Mouse (Mus musculus) frontal cortex, postnatal 14 days (tissue): ENCODE data around the gene Keap1.
"Not testable (repeated sequence)": the region's sequence is repeated elsewhere in the genome, so short reads cannot be mapped to it uniquely, and the experiment has no call there.

Experiments used
- DNase-seq, 2 experiments: peaks; one replicate each; pipeline ENCODE4 v3.0.0; 2022; ENCODE audit warnings: low spot score in 2 of 2

Gene Keap1

DNA sequence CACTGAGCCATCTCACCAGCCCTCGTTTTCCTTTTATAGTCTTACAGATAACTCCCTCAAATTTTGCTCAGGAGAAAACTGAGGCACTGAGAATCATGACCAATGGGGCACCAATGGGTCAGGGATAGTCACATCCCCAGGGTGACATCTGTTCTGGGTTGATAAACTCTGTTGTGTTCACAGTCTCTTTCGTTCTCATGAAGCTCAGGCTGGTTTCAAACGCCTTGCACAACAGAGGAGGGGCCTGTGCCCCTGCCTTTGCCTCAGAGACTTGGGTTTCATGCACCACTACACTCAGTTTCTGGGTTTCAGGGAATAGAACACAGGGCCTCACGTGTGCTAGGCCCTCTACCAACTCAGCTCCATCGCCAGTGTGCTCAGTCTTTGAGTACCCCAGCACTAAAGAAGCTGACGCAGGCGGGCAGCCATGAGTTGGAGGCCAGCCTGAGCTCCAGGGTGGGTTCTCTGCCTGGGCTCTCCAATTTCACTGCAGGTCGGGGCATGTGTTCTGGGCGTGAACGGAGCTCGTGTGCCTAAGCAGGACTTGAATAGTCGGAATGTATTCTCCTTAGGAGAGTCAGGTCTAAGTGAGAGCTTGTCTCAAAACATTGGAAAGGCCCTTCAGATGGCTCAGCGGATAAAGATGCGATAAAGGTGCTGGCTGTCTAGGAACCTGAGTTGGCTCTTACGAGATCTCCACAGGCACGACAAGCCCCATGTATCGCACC, 25.3 kb upstream of the Keap1 start:
- DNase-seq: no peak

DNA sequence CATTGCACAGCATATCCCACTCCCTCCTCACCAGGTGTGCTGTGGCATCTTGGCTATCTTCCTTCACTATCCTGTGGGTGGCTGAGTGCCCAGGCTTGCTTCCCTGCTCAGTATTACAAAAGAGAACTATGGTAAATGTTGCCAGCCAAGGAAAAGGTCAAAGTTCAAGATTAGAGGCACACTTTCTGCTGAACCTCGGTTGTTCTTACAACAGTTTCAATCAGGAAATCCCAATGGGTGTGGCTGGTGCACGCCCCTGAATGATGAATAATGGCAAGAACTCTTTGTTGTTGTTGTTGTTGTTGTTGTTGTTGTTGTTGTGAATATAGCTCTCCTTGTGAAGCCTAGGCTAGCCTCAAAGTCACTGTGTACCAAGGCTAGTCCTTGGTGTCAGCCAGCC, 22.7 kb upstream of the Keap1 start:
- no peak for DNase-seq

DNA sequence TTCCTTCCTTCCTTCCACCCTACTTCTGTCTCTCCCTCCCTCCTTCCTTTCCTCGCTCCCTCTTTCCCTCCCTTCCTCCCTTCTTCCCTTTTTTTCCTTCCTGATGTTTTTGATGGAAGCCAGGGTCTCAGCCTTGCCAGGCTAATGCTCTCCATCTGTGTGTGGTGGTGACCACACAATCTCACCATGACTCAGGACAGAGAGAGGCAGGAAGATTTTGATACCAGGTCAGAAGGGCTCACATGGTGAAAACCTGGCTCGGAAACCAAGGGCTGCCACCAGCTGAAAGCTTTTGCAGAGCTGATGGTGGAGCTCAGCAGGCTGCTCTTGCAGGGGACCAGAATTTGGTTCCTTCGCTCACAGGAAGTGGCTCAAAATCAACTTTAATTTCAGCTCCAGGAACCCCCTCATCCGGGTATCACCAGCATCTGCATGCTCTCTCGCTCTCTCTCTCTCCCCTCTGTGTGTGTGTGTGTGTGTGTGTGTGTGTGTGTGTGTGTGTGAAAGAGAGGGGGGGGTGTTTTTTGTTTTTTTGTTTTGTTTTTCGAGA, 21.4 kb upstream of the Keap1 start:
- no peak for DNase-seq

DNA sequence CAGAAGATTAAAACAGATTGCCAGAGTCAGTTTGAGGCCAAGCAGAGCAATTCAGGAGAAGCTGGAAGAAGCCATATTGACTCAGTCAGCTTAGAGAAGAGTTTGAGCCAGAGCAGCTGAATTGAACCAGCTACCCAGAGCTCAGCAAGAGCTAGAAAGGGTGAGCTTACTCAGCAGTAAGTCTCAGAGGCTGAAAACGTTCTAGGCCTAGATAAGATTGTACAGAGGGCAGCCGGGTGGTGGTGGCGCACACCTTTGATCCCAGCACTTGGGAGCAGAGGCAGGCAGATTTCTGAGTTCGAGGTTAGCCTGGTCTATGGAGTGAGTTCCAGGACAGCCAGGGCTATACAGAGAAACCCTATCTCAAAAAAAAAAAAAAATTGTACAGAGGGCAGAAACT, 17.2 kb upstream of the Keap1 start:
- DNase-seq: not testable (repeated sequence)

DNA sequence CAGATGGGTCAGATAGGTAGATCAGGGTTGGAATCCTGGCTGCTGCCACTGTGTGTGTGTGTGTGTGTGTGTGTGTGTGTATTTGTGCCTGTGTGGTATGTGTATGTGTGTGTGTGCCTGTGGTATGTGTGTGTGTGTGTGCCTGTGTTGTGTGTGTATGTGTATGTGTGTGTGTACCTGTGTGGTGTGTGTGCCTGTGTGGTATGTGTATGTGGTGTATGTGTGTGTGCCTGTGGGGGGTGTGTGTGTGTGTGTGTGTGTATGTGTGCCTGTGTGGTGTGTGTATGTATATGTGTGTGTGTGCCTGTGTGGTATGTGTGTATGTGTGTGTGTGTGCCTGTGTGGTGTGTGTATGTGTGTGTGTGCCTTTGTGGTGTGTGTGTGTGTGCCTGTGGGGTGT, 15.5 kb upstream of the Keap1 start:
- DNase-seq: no peak

DNA sequence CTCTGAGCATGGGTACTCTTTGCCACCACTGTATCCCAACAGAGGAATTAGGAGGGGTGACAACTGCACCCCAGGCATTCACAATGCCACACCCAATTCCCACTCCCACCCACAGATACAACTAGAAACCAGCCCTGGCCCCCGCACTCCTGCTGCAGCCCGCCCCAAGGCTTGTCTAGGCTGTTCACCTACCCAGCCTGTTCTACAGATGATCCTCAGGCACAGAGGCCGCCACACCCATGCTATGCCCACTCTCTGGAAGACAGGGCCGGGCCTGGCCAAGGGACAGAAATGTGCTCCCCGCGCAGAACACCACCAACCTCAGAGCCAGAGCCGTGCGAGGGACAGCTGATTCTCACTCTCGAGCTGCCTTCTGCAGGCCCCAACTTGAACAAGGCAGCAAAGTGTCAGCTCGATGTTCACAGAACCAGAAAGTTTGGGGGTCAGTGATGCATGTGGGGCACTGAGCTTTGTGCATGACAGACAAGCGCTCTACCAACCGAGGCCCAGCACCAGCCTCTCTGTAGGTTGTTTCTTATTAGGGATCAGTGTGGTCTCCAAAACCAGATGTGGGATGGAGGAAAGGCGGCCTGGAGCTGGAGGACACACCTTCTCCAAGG, 12.1 kb upstream of the Keap1 start:
- no peak for DNase-seq

DNA sequence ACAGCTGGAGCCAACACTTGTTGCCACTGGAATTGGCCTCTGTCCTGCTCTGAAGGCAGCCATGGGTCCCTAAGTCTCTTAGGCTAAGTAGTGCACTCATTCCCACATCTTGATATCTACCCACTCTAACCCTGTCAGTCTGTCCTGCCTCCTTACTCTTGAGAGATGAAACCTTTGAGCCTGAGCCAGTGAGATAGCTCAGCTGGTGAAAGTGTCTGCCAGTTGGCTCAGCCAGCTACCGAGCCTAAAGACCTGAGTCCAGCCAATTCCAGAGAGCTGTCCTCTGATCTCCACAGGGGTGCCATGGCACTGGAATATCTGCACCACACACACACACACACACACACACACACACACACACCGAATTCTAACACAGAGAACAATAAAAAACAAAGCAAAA, 11.3 kb upstream of the Keap1 start:
- no peak for DNase-seq

DNA sequence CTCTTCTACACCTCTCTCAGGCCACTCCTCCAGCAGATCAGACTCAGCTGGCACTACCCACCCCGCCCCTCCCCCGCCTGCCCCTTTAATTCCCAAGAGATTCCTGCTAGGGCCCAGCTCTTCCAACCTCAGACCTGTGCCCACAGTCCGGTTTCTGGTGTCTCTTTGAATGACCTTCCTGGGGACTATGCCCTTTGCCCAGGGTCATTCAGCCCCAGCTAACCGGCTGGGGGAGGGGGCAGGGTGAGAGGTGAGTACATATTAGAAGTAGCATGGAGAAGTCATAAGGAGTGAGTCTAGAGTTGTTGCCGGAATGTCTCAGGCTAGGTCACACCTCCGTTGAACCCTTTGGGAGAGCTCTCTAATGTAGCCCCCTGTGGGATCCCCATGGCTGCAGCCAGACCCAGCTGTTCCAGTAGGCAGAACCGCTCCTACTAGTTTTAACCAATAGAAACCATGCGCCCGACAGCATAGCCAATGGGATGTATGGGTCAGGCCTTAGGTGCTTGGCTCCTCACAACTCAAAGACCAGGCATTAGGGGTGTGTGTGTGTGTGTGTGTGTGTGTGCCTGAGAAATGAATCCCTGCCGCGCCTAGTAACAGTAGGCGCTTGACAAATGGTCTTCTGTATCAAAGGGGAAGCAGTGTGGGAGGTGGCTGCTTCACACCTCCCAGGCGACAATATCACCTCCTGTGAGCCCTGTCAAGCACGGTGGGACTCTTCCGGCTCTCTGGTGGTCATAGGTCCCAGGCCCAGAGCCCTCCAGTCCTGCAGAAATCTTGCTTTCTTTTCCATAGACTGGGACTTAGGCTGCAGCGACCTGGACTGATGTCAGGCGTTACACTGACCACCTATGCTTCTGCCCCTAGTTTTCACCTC, 10.7 kb upstream of the Keap1 start:
- no peak for DNase-seq

DNA sequence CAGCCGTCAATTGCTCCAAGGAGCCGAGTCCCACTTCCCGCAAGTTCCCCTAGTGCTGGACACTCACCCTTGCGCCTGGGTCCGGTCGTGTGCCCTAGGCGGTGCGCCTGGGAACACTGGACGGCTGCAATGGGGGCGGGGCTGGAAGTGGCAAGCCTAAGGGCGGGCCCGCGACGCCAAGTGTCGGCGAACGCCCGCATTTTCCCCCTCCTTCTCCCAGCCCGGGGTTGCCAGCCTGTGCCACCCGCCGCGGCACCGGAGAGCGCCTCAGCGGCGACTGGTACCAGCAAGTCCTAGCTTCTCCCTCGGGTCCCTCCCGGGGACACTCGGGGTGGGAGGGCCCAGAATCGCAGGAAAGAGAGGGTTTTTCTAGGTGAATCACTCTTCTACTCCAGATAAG, 9.2 kb upstream of the Keap1 start, which contains the start of gene S1pr5:
TSS of gene S1pr5 (minus strand) at position 118 of the 400 bp plus-strand sequence.
- DNase-seq: no peak

DNA sequence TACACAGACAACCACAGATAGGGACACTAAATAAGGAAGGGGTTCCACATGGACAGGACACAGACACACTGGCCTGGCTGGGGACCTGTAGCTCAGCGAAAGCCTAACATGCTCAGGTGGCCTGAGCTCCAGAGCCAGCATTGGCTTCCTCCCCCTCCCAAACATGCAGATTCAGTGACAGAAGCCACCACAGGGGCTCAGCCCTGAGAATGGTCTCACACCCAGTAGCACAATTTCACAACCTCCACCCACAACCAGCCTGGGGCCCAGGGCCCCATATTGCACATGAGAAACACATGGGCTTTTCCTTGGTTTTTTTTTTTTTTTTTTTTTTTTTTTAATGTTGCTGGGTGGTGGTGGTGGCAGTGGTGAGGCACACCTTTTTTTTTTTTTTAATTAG, 7.2 kb upstream of the Keap1 start:
- no peak for DNase-seq

DNA sequence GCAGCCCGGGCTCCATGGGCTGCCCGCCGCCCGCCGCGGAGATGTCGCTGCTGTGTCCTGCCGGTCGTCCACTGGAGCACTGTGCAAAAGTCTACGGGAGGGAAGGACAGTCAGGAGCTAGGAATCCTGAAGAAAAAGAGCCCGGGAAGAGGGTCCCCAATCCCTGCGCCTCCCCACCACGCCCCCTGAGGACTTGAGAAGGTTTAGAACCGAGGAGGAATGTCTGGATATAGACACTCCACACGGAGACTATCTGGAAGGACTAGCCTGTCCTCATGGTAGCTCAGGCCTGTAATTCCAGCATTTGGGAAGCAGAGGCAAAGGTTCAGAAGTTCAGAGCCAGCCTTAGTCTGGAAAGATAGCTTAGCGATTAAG, 5.9 kb upstream of the Keap1 start:
- no peak for DNase-seq

DNA sequence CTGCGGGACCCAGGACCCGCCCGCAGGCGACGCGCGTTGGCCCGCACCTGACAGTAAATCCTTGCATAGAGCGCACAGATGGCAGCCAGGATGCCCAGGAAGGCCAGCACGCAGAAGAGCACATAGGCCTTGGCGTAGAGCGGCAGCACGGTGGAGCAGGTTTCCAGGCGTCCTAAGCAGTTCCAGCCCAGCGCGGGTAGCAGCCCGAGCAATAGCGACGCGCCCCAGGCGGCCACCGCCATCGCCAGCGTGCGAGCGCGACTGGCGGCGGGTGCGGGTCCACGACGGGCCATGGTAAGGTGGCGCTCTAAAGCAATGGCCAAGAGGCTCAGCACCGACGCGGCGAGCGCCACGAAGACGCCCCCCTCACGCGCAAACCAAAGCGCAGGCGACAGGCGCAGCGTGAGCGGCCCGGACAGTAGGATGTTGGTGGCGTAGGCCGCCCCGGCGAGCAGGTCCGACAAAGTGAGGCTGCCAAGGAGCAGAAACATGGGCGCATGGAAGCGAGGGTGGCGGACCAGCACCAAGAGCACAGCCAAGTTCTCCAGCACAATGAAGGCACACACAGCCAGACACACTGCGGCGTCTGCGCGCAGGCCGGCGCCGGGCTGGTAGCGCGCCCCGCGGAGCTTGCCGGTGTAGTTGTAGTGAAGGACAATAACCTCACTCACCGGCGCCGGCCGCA, 5.4 kb upstream of the Keap1 start:
- no peak for DNase-seq

DNA sequence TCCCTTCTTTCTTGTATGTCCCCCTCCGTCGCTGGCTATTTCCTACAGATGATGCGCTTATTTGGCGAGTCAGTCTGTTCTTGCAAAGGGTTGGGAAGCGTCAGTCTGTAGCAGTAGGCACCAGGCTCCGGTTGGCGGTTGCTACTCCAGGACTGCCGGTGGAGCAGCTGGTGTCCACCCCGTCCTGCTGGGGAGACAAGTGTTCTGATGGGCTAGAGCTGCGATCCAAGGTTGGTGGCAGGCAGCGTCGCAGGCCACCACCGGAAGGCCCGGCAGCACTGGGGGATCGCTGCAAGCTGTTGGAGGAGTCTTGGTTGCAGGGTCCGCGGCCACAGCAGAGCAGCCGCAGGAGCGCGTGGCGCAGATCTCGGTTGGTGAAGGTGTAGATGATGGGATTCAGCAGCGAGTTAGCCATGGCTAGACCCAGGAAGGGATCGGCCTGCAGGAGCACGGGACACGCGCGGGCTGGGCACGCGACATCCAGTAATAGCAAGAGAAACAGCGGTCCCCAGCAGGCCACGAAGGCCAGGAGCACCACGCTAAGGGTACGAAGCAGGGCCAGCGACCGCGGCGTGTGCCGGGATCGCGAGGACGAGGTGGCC, 4.8 kb upstream of the Keap1 start:
- no peak for DNase-seq

DNA sequence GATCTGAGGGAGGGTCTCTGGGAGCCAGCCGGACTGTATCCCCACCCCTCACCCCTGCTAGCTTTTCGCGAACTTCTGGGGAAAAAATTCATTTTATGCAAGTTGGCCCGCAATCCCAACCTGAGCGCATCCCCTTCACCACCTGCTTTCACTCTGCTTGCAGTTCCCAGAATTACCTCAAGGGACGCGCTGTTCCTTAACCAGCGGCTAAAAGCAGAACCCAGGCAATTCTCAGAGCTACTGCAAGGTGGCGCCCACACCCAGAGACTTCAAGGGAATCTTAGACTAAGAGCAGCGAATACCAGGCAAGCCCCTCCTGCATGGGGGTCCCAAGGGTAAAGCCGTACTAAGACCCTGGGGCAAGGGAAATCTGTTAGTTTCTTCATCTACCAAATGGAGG, 2.2 kb upstream of the Keap1 start:
- peak; percentile 64 to 75 for DNase-seq

DNA sequence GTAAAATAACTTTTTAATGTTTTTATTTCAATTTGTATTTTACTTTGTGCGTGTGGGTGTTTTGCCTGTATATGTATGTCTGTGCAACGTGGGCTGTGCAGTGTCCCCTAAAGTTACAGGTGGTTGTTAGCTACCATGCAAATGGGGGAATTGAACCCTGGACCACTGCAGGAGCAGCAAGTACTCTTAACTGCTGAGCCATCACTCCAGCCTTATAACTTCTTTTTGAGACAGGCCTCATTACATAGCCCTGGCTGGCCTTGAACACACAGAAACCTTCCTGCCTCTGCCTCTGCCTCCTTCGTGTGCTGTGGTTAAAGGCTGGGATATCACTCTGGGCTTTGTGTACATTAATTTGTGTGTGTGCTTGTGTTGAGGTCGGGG, 296 bp upstream of the Keap1 start:
- no peak for DNase-seq

DNA sequence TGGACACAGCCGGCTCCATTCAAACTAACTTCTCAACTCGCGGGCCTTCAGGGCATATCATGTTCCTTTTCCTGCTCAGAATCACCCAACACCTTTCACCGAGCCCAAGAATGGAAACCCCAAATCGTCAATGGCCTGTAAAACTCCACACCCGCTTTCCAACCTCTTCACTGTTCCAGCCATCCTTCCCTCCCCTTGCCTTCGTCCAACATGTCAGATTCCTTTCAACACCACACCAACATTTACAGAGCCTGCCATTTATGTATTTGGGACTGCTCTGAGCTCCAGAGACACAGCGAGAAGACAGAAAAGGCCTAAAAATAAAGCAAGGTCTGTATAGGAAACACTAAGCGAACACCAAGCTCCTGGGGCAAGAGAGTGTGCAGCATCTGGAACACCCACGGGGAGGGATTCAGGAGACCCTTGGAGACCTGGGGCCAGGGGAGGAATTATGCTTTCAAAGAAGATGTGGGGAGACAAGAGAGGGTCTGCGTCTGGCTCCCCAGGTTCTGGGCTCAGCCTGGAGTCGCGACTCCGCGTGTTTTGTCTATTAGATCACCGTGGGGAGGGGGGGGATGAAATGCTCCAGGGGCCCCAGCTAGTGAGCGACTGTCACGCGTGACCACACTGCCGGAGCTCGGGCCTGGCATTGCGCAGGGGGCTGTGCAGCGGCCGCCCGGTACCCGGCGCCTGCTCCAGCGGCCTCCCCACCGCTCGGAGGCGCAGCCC, 993 bp downstream of the Keap1 start:
- no peak for DNase-seq

DNA sequence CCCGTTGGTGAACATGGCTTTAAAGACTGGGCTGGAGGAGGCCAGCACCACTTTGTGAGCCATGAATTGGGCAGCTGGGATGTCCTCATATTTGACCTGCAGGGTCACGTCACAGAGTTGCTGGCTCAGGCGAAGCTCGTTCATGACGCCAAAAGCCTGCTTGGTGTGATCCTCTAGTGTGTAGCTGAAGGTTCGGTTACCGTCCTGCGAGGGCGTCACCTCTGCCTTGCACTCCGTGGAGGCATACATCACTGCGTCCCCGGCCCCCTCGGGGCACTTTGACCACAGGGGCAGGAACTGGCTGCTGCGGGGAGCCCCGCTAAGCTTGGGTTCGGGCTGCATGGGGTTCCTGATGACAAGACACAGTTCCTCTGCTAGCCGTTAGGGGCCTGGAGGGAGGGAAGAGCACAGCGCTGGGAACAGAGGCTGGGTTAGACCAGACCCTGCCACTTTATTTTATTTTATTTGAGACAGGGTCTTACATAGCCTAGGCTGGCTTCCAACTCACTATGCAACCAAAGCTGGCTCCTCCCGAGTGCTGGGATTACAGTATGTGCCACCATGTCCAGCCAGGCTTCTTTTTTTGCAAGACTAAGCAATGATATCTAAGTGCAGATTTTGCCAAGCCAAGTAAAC, 1.7 kb downstream of the Keap1 start:
- no peak for DNase-seq

DNA sequence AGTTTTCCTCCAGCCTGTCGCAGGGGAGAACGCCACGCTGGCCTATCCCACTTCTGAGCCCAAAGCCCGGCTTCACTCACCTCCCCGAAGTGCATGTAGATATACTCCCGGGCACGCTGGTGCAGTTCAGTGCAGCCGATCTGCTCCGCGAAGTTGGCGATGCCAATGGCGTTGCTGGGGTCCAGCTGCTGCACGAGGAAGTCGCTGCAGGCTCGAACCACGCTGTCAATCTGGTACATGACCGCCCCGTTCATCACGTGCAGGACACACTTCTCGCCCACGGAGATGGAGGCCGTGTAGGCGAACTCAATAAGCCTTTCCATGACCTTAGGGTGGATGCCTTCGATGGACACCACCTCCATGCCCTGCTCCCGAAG, 2.2 kb downstream of the Keap1 start:
- DNase-seq: no peak

DNA sequence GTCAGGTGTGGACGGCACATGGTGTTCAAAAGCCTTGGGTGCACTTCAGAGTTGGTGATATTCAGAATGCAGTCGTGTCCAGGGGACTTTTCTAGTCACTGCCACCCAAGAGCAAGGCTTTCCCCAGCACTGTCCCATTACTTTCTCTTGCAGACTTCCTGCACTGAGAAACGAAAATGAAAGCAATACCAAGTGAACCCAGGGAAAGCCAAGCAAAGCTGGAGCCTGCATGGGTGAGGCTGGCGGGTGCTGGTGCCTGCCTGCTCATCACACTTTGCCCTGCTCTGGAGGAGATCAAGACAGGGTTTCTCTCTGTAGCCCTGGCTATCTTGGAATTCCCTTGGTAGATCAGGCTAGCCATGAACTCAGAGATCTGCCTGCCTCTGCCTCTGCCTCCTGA, 3.8 kb downstream of the Keap1 start:
- no peak for DNase-seq

DNA sequence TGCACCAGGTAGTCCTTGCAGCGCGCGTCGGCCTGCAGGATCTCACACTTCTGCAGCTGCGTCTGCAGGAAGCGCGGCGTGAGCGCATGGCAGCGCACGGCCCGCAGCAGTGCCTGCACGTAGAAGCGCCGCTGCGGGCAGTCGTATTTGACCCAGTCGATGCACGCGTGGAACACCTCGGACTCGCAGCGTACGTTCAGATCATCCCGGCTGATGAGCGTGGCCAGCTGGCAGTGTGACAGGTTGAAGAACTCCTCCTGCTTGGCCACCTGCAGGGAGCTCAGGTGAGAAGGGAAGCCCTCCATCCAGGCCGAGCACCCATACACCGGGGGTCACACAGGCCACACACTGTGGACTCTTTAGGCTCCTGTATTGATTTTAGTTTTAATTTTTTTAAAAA, 5.4 kb downstream of the Keap1 start:
- DNase-seq: no peak
